Mouse (Mus musculus) embryo, embryonic 9.5 days (tissue): ENCODE measurements around the gene Aasdh.

Experiments
- DNase-seq: peaks from one replicate; pipeline ENCODE4 v3.0.0-alpha.2; 2017; ENCODE audit errors: extremely low spot score

The Aasdh gene

DNA sequence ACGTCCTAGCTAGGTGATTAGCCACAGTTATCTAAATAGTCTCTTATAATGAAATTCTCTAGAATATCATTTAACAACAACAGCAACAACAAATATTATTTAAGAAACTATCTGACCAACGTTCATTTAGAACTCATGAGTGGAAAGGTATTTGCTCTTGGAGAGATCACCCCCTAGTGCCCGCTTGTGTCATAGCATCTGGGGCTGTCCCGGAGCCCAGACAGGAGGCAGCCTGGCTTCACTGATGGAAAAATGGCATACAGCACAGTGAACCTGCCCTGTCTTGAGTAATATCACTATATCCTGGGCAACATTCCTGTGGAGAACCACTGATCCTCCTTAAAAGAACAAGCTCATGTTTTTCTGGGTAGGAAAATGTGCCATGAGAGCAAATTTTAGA, 61.9 kb downstream of the Aasdh start:
- peak; percentile 42 for DNase-seq

DNA sequence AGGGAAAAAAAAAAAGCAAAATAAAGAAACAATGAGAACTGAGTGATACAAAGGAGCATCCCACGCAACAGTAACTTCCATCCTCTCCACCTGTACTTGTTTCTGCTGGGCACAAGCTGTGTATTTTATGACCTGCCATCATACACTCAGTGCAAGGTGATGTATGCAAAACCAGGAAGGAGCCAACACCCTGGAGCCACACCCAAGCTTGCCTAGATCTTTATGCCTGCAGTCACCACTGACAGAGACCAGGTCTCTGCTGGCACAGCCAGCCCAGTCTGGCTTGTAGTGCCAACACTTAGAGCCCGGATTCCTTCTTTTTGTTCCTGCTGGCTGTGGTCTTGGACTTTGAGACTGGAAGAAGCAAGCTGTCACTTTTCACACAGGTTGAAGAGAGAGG, 63.5 kb downstream of the Aasdh start:
- no peak for DNase-seq

DNA sequence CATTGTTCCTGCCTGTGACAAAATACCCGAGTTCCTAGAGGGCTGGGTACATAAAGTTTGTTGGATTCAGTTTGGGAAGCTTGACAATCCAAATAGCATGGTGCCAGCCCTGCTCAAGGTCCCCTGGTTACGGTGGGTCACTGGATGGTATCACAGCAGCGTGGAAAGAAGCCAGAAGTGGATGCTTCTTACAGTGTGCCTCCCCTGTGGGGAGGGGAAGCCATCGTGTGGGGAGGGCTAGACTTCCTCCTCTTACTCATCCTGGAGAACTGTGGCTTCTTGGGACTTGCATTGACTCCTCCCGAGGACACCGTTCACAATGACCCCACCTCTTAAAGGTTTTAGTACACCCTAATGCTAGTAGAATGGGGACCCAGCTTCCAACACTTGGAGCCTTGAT, 65.5 kb downstream of the Aasdh start:
- no peak for DNase-seq

DNA sequence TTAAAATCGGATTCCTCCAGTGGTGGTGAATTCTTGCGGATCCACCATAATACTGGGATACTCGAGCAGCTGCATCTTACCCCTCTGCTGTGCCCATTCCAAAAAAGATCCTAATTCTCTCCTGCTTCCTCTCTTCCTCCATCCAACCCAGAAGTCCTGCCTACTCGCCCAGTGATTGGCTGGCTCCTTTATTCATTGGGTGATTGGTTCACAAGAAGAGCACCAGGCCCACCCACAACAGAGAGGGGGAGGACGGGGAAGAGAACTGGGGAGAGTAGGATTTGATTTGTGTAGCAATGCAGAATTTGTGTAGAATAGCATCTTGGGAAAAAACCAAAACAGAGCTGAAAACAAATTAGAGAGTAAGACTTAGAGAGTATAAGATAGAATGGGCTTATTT, 68.3 kb downstream of the Aasdh start:
- DNase-seq: no peak

DNA sequence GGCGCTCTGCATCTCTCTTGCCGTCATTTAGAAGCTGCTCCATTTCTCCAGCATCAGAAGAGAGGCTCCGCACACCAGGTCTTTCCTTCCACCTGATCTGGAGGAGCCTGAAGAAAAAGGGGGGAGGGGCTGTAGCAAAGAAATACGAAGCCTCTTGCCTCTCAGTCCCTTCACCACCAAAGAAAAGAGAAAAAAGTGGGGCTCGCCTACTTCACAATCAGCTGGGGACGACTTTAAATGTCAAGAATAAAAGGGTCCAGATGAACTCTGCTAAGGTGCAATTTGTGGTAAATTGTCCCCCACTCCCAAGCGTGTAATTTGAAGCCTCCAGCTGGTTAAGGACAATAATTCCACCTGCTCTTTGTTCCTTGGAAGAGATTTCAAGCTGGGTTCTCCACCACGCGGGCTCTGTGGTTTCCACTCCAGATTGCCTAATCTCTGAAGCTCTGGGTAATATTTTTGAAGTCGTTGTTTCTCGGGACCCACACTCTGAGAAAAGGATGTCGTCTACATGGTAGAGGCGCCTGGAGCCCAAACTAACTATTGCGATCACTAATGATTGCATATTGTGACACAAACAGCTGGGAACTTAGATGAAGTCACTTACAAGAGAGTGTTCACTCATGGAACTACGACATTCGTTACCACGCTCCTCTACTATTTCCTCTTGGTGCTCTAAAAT, 72.6 kb downstream of the Aasdh start:
- DNase-seq: no peak

DNA sequence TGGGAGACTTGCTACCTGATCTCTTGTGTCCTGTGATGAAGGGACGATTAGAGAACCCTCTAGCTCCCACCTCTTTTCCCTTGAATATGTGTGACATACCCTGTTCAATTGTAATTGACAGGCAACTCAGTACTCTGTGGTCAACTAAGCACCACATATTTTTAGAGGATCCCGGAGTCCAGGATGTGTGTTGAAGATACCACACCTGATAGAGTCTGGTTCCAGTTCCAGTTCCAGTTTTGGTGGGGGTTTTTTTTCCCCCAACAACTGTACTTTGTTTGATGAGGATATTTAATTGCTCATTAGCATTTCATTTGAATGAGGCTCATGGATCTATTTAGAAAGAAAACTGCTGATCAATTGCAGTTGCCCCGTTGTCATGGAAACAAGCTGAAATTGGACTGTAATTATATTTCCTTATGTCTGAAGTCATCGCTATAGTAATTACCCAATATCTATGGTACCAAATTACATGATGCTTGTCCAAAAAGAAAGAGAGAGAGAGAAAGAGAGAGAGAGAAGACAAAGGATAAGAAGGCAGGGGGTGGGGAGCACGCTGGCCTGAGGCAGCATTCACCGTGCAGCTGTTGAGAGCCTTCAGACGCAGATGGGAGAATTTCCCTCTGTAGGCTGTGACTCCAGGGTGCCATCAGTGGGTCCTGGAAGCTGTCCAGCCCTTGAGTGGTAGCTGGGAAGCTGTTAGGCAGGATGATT, 76.6 kb downstream of the Aasdh start:
- no peak for DNase-seq
